35 mouse cellular contexts compared by ENCODE assay signal in the genomic region with DNA sequence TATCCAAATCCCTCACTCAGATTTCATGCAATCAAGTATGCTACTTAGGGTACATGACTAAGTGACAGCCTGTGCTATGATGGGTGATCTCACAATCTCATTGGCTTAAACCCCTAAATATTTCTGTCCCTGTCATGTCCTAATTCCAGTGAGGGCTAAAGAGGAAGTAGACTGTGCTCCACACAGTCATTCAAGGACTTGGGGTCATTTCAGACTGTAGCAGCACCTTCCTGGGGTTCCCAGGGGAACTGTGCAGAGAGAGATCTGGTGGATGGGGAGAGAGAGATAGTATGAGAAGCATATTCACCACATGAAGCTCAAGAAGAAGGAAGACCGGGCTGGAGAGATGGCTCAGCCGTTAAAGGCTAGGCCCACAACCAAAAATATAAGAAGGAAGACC.
"Had no signal": no experiment of that assay in that cellular context is flagged by ENCODE, and none has a peak within 500 bp of the region (broad histone marks: within the 10 kb centered on the region; RNA-seq: fewer than 3 reads in every experiment).

No protein-coding gene starts in this region.

- H3K4me3 ChIP-seq: heart, embryonic 10.5 days; heart, embryonic 12.5 days; heart, embryonic 13.5 days; heart, embryonic 15.5 days; hindbrain, embryonic 10.5 days; hindbrain, embryonic 12.5 days; hindbrain, embryonic 13.5 days; hindbrain, embryonic 15.5 days; intestine, embryonic 15.5 days; kidney, embryonic 15.5 days; layer of hippocampus, adult 2 months; left cerebral cortex, adult 2 months had no signal

- H3K9me3 ChIP-seq: heart, embryonic 13.5 days; heart, embryonic 15.5 days; hindbrain, embryonic 12.5 days; hindbrain, embryonic 13.5 days; hindbrain, embryonic 15.5 days; intestine, embryonic 15.5 days; kidney, embryonic 15.5 days had no signal

- H3K4me2 ChIP-seq: heart, embryonic 11.5 days; heart, embryonic 12.5 days; heart, embryonic 13.5 days; heart, embryonic 15.5 days; hindbrain, embryonic 12.5 days; hindbrain, embryonic 13.5 days; hindbrain, embryonic 14.5 days; hindbrain, embryonic 15.5 days; intestine, embryonic 15.5 days; kidney, embryonic 15.5 days had no signal

- ATAC-seq: hindbrain, embryonic 16.5 days; hindbrain, postnatal 0 days; inflammation-experienced regulatory T-cells, adult 6 months; intestine, embryonic 15.5 days; intestine, postnatal 0 days had no signal

- H3K36me3 ChIP-seq: heart, embryonic 10.5 days; heart, embryonic 12.5 days; heart, embryonic 13.5 days; heart, embryonic 15.5 days; hindbrain, embryonic 10.5 days; hindbrain, embryonic 12.5 days; hindbrain, embryonic 13.5 days; hindbrain, embryonic 15.5 days; intestine, embryonic 15.5 days; kidney, embryonic 15.5 days had no signal

- H3K9ac ChIP-seq: heart, embryonic 12.5 days; heart, embryonic 13.5 days; heart, embryonic 15.5 days; hindbrain, embryonic 12.5 days; hindbrain, embryonic 13.5 days; hindbrain, embryonic 14.5 days; hindbrain, embryonic 15.5 days; intestine, embryonic 15.5 days; kidney, embryonic 15.5 days had no signal

- H3K27ac ChIP-seq: heart, embryonic 10.5 days; heart, embryonic 13.5 days; heart, embryonic 15.5 days; hindbrain, embryonic 10.5 days; hindbrain, embryonic 12.5 days; hindbrain, embryonic 13.5 days; hindbrain, embryonic 14.5 days; hindbrain, embryonic 15.5 days; hindbrain, postnatal 0 days; intestine, embryonic 15.5 days; kidney, embryonic 15.5 days; kidney, postnatal 0 days; layer of hippocampus, adult 2 months; left cerebral cortex, adult 2 months had no signal

- H3K27me3 ChIP-seq: heart, embryonic 15.5 days; hindbrain, embryonic 13.5 days; hindbrain, embryonic 15.5 days; intestine, embryonic 15.5 days; kidney, embryonic 15.5 days had no signal

- H3K4me1 ChIP-seq: heart, embryonic 13.5 days; hindbrain, embryonic 13.5 days; hindbrain, embryonic 15.5 days; intestine, embryonic 15.5 days had no signal

- DNase-seq: heart, postnatal 10 days; heart, postnatal 14 days; heart, postnatal 36 days; heart, postnatal 4 days; kidney, adult 11 months; kidney, adult 18-20 months; kidney, adult 2 months; kidney, adult 8-10 months; kidney, adult 9 months; kidney, postnatal 10 days; kidney, postnatal 14 days; kidney, postnatal 25 days; kidney, postnatal 36 days; kidney, postnatal 4 days; layer of hippocampus, adult 9-11 months; layer of hippocampus, postnatal 36 days had no signal
